Mouse (Mus musculus) heart, postnatal 0 days (tissue): Measurements from ENCODE around the gene Aco1. TPM values are rescaled to one million over a fixed set of nuclear protein-coding genes. Genes with fewer than 3 reads are reported as not detected.

Source experiments
- ATAC-seq: fragments of 200-750 bp; cut with Nextera tagmentation; 2 replicates; pipeline ENCODE4 v1.8.0; 2017; ENCODE audit warnings: low read depth, moderate number of reproducible peaks, moderate library complexity; ENCODE audit not compliant: insufficient read depth
- DNase-seq: peaks from one replicate; pipeline ENCODE4 v3.0.0-alpha.2; 2016; ENCODE audit warnings: low spot score
- H3K27ac ChIP-seq: fragments of 300-500 bp; sonication (generic); 2 replicates; pipeline ENCODE4 v1.5.1; 2014; ENCODE audit warnings: low read depth, mild to moderate bottlenecking
- H3K27me3 ChIP-seq: fragments of 300-500 bp; sonication (generic); 2 replicates; pipeline ENCODE4 v1.6.1; 2014; ENCODE audit warnings: low read length, mixed read lengths; ENCODE audit not compliant: control insufficient read depth, insufficient read depth
- H3K36me3 ChIP-seq: fragments of 300-500 bp; sonication (generic); replicated peaks from 2 replicates; pipeline ENCODE4 v1.6.1; 2014; ENCODE audit warnings: low read length, mixed read lengths; ENCODE audit not compliant: control insufficient read depth, insufficient read depth
- H3K4me1 ChIP-seq: fragments of 300-500 bp; sonication (generic); 2 replicates; pipeline ENCODE4 v1.6.1; 2014; ENCODE audit warnings: antibody characterized with exemption; ENCODE audit not compliant: control insufficient read depth, insufficient read depth
- H3K4me2 ChIP-seq: fragments of 300-500 bp; sonication (generic); 2 replicates; pipeline ENCODE4 v1.6.1; 2014; ENCODE audit warnings: low read depth, mild to moderate bottlenecking, low read length, moderate library complexity
- H3K4me3 ChIP-seq: fragments of 300-500 bp; sonication (generic); 2 replicates; pipeline ENCODE4 v1.5.1; 2014; ENCODE audit warnings: low read depth, low read length
- H3K9ac ChIP-seq: fragments of 300-500 bp; sonication (generic); replicated peaks from 2 replicates; pipeline ENCODE4 v1.6.1; 2014; ENCODE audit warnings: low read depth, low read length, mixed read lengths
- H3K9me3 ChIP-seq: fragments of 300-500 bp; sonication (generic); replicated peaks from 2 replicates; pipeline ENCODE4 v1.6.1; 2016; ENCODE audit warnings: low read length; ENCODE audit not compliant: control insufficient read depth
- CTCF ChIP-seq: IDR thresholded peaks from 2 replicates; pipeline ENCODE4 v1.5.1; 2016; ENCODE audit warnings: antibody characterized with exemption, control low read depth, low read depth
- EP300 ChIP-seq: IDR thresholded peaks from 2 replicates; pipeline ENCODE4 v1.6.1; 2016; ENCODE audit warnings: antibody characterized with exemption, low read depth
- WGBS: fragments of 180-500 bp; shearing (Covaris S2); extraction: QIAGEN DNeasy Blood & Tissue Kit; methylation state at CpG from one replicate; pipeline ENCODE4 v1.1.7; 2014; 5-methylcytosine and 5-hydroxymethylcytosine counted together
- polyA plus RNA-seq: library from polyadenylated mRNA; unstranded; fragments of >200 nt; fragmentation: Nextera tagmentation; extraction: Ambion mirVana; gene quantifications from 2 replicates; pipeline ENCODE4 v1.2.1, GENCODE M21; 2015
- total RNA-seq: library from RNA; depleted of rRNA; stranded (reverse); fragments of >200 nt; gene quantifications from 2 replicates; pipeline ENCODE4 v1.2.3, GENCODE M21; 2014; ENCODE audit warnings: low replicate concordance

Aco1 gene
- total and polyA plus RNA-seq, 2 experiments from 2014 or later: 28.0 to 42.6 TPM

GRCm38 (mm10) chr4:40238483-40239408 is 95.9 kb downstream of the Aco1 start:
- Histone ChIP-seq H3K4me1 (peaks cover 4% of the 10 kb centered on the region), H3K27ac (peak overlapping the region; percentile 88), H3K9ac (peak overlapping the region; percentile 74), H3K4me3 (peak overlapping the region; percentile 86), H3K36me3 (peaks cover 3% of the 10 kb centered on the region; the same call in 1 of the 2 replicates), H3K27me3 (no peaks in the 10 kb centered on the region), H3K4me2 (peak overlapping the region; percentile 94), H3K9me3 (no peaks in the 10 kb centered on the region)
- ATAC-seq: peak; percentile 82
- peak; percentile 62 for DNase-seq
- TF ChIP-seq CTCF (no peak), EP300 (no peak)
- 1% methylated on average over 17 of the region's 17 CpGs for WGBS

GRCm38 (mm10) chr4:40239409-40240271 is 96.8 kb downstream of the Aco1 start, which contains the start of gene Ddx58:
Ddx58 (minus strand) TSS chr4:40239828.
- Histone ChIP-seq H3K27me3 (no peaks in the 10 kb centered on the region), H3K4me1 (peaks cover 4% of the 10 kb centered on the region), H3K9ac (peak within 1 kb of the TSS; percentile 74), H3K9me3 (no peaks in the 10 kb centered on the region), H3K4me3 (peak within 1 kb of the TSS; percentile 86), H3K27ac (peak within 1 kb of the TSS; percentile 88), H3K36me3 (peaks cover 3% of the 10 kb centered on the region; the same call in 1 of the 2 replicates), H3K4me2 (peak within 1 kb of the TSS; percentile 94)
- 3% methylated on average over 31 of the region's 35 CpGs for WGBS
- DNase-seq (peak; percentile 65), ATAC-seq (peak; percentile 71)
- no peak for TF ChIP-seq CTCF
- TF ChIP-seq EP300: no peak

- peak overlapping the region; percentile 88 for H3K27ac ChIP-seq
- peak overlapping the region; percentile 74; the same call in 1 of the 2 replicates for H3K9ac ChIP-seq
- H3K4me1 ChIP-seq: peaks cover 4% of the 10 kb centered on the region
- no peaks in the 10 kb centered on the region for H3K27me3 ChIP-seq
- ATAC-seq (no peak), DNase-seq (no peak)
- TF ChIP-seq EP300 (no peak), CTCF (no peak)
- H3K4me2 ChIP-seq: peak overlapping the region; percentile 94
- H3K4me3 ChIP-seq: peak overlapping the region; percentile 86
- H3K9me3 ChIP-seq: no peaks in the 10 kb centered on the region
- H3K36me3 ChIP-seq: no peaks in the 10 kb centered on the region; the same call in 1 of the 2 replicates
- 63% methylated on average over 5 of the region's 5 CpGs for WGBS
Observed at GRCm38 (mm10) chr4:40240272-40240744, 97.4 kb downstream of the Aco1 start.

GRCm38 (mm10) chr4:40241928-40242327 is 99.0 kb downstream of the Aco1 start:
- WGBS: 49% methylated on average over 6 of the region's 6 CpGs
- TF ChIP-seq EP300 (no peak), CTCF (no peak)
- H3K4me3 ChIP-seq: no peak overlapping the region
- H3K27ac ChIP-seq: no peak overlapping the region
- ATAC-seq (no peak), DNase-seq (no peak)
- H3K9me3 ChIP-seq: no peaks in the 10 kb centered on the region
- no peaks in the 10 kb centered on the region; the same call in 1 of the 2 replicates for H3K36me3 ChIP-seq
- no peak overlapping the region for H3K4me2 ChIP-seq
- H3K27me3 ChIP-seq: no peaks in the 10 kb centered on the region
- peaks cover 4% of the 10 kb centered on the region for H3K4me1 ChIP-seq
- no peak overlapping the region for H3K9ac ChIP-seq

- WGBS: 77% methylated on average over 4 of the region's 4 CpGs
- H3K27me3 ChIP-seq: no peaks in the 10 kb centered on the region
- no peaks in the 10 kb centered on the region for H3K9me3 ChIP-seq
- DNase-seq (no peak), ATAC-seq (no peak)
- H3K9ac ChIP-seq: no peak overlapping the region
- H3K4me2 ChIP-seq: no peak overlapping the region
- H3K36me3 ChIP-seq: no peaks in the 10 kb centered on the region
- no peak for TF ChIP-seq EP300
- H3K27ac ChIP-seq: no peak overlapping the region
- peaks cover 4% of the 10 kb centered on the region for H3K4me1 ChIP-seq
- no peak overlapping the region for H3K4me3 ChIP-seq
Observed at GRCm38 (mm10) chr4:40243006-40243405, 100.1 kb downstream of the Aco1 start.
